Mouse (Mus musculus) right cerebral cortex, postnatal 14 days (tissue): Measurements from ENCODE around the gene Epb41.

Source experiments
- DNase-seq: peaks from one replicate; pipeline ENCODE4 v3.0.0; 2022

The Epb41 gene

GRCm38 (mm10) chr4:131879692-131880091 is 195.4 kb downstream of the Epb41 start:
- no peak for DNase-seq

DNA sequence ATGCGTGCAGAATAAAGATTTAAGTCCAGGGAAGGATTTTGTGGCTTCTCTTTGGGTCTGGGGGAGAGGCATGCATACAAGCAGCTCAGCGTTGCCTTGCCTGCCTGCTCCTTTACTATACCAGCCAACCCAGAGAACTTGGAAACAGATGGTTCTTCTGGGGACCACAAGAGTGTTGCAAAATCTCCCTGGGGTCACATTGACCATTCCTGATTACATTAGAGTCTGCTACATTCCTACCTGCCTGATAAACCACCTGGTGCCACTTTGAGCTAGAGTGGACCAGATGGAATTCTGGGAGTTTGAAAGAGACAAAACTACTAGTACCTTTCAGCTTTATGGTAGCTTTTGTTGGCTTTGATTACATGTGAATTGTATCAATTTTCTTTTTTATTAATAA is 198.3 kb downstream of the Epb41 start:
- no peak for DNase-seq

DNA sequence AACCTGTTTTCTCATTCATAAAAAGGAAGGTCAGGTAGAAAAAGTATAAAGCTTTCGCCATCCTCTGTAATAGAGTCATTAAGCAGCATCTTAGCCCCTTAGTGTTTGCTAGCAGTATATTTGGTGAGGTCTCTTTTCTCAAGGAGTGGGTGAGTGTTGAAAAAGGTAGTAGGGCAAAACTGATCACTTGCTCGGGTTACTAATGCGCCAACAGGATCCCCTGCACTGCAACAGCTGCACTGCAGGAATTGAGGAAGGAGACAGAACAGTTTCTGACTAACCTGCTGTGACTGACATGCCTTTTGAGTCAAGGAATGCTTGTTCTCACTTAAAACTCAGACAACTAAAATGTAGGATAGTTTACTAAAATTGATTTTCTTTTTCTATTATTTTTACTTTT is 199.9 kb downstream of the Epb41 start:
- DNase-seq = no peak

DNA sequence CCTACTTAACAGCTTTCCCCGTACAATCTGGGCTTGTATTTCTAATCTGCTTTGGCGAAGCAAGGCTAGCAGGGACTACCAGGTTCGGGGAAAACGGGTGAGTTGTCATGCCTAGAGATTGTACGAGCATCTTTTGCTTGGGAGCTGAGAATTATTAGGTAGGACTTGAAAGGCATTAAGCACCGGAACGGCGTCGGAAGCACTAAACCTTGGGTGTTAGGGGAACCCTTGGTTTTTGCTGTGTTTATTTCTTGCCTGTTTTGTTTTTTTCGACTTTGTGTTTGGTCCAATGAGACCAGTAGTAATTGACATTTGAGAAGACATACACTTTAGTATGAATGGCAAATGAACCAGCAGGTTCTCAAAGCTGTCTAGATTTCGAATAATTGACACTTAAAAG is 200.6 kb downstream of the Epb41 start:
- DNase-seq = no peak

DNA sequence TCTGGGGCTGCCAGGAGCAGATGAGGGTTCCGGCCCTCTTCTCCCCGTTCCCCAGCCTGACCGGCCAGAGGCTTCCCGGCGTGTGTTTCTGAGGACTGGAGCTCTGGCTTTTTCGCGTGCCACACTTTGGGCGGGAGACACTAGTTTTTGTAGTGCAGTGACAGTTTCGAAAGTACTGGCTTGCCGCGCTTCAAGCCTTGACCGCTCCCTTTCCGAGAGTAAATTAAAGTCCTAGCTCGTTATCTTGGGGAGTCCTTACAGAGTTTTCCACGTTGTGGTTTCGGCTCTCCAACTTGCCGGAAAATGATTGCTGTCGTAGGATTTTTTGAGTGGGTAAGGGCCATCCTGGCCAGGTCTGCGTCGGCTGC is 201.0 kb downstream of the Epb41 start:
- DNase-seq = no peak
